Mouse (Mus musculus): ENCODE measurements around the gene Tns1.

DNA sequence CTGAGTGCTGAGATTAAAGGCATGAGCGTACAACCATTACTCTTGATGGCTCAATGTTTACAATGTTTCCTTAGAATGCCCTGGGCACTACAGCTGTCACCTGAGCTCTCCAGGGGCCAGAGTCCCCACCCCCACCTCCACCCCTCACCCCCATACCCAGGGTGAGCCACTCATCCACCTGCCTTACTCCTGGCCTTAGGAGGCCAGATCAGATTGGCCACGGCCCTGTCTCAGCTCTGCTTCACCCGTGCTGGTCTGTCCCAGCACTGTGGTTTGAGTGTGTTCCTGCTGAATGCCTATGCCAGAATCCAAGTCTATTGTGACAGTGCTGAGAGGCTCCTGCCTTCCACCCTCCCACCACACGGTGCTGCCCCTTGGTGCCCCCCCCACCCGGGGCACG lies 50.5 kb downstream of the Tns1 start:
- TF ChIP-seq ZMIZ1 (IDR thresholded peaks at IDR 0.05; ENCODE audit: low read depth, low read length) (no peak), POLR2A (IDR thresholded peaks at IDR 0.05; ENCODE audit: low read depth, low read length) (no peak), EP300 (IDR thresholded peaks at IDR 0.05; ENCODE audit: low read length) (no peak), SIN3A (IDR thresholded peaks at IDR 0.05; ENCODE audit: low read length) (no peak), POLR2AphosphoS2 (IDR thresholded peaks at IDR 0.05; ENCODE audit: low read depth, low read length) (no peak), ZNF384 (IDR thresholded peaks at IDR 0.05; ENCODE audit: low read depth, low read length) (no peak)

All from CH12.LX (cell line).